Mouse (Mus musculus): ENCODE measurements around the gene Foxp2. TPM values are rescaled to one million over a fixed set of nuclear protein-coding genes. Genes with fewer than 3 reads are reported as not detected.

Foxp2 gene
- polyA plus RNA-seq, 1 experiment from 2014 or later = 50.1 TPM

GRCm38 (mm10) chr6:15257893-15258292 is 356.7 kb downstream of the Foxp2 start:
- H3K9me3 ChIP-seq (replicated peaks; ENCODE audit: control insufficient read depth, low read length) = no peaks in the 10 kb centered on the region
- H3K27me3 ChIP-seq (ENCODE audit: control insufficient read depth, insufficient read depth, low read length) = no peaks in the 10 kb centered on the region
- no peak overlapping the region for H3K9ac ChIP-seq (replicated peaks; ENCODE audit: low read length)
- WGBS = 39% methylated on average over 6 of the region's 6 CpGs
- no peak overlapping the region for H3K4me2 ChIP-seq (ENCODE audit: low read depth, low read length)
- H3K4me3 ChIP-seq (ENCODE audit: low read depth, low read length) = no peak overlapping the region
- ATAC-seq (replicated peaks; ENCODE audit: insufficient number of reproducible peaks, low FRiP score, low TSS enrichment, low read depth) (no peak), DNase-seq (ENCODE audit: low spot score) (peak; percentile 47)
- H3K4me1 ChIP-seq (ENCODE audit: control insufficient read depth, insufficient read depth, low read length) = no peaks in the 10 kb centered on the region
- no peak overlapping the region for H3K27ac ChIP-seq (replicated peaks; ENCODE audit: low read depth, low read length)
- no peaks in the 10 kb centered on the region for H3K36me3 ChIP-seq (replicated peaks; ENCODE audit: control insufficient read depth, insufficient read depth, low read depth, low read length)

- no peak overlapping the region for H3K27ac ChIP-seq (replicated peaks; ENCODE audit: low read depth, low read length)
- DNase-seq (ENCODE audit: low spot score) (no peak), ATAC-seq (replicated peaks; ENCODE audit: insufficient number of reproducible peaks, low FRiP score, low TSS enrichment, low read depth) (no peak)
- no peak overlapping the region for H3K9ac ChIP-seq (replicated peaks; ENCODE audit: low read length)
- H3K4me2 ChIP-seq (ENCODE audit: low read depth, low read length) = no peak overlapping the region
- WGBS = 87% methylated on average over 2 of the region's 2 CpGs
- no peaks in the 10 kb centered on the region for H3K4me1 ChIP-seq (ENCODE audit: control insufficient read depth, insufficient read depth, low read length)
- no peaks in the 10 kb centered on the region for H3K9me3 ChIP-seq (replicated peaks; ENCODE audit: control insufficient read depth, low read length)
- no peaks in the 10 kb centered on the region for H3K36me3 ChIP-seq (replicated peaks; ENCODE audit: control insufficient read depth, insufficient read depth, low read depth, low read length)
- H3K4me3 ChIP-seq (ENCODE audit: low read depth, low read length) = no peak overlapping the region
- H3K27me3 ChIP-seq (ENCODE audit: control insufficient read depth, insufficient read depth, low read length) = no peaks in the 10 kb centered on the region
These were observed 367.0 kb downstream of the Foxp2 start for GRCm38 (mm10) chr6:15268136-15268535.

GRCm38 (mm10) chr6:15285213-15285612 is 384.1 kb downstream of the Foxp2 start:
- H3K27me3 ChIP-seq (ENCODE audit: control insufficient read depth, insufficient read depth, low read length) = no peaks in the 10 kb centered on the region
- no peaks in the 10 kb centered on the region for H3K9me3 ChIP-seq (replicated peaks; ENCODE audit: control insufficient read depth, low read length)
- H3K4me2 ChIP-seq (ENCODE audit: low read depth, low read length) = no peak overlapping the region
- no peaks in the 10 kb centered on the region for H3K4me1 ChIP-seq (ENCODE audit: control insufficient read depth, insufficient read depth, low read length)
- no peak overlapping the region for H3K9ac ChIP-seq (replicated peaks; ENCODE audit: low read length)
- no peaks in the 10 kb centered on the region for H3K36me3 ChIP-seq (replicated peaks; ENCODE audit: control insufficient read depth, insufficient read depth, low read depth, low read length)
- H3K4me3 ChIP-seq (ENCODE audit: low read depth, low read length) = no peak overlapping the region
- DNase-seq (ENCODE audit: low spot score) (peak; percentile 18), ATAC-seq (replicated peaks; ENCODE audit: insufficient number of reproducible peaks, low FRiP score, low TSS enrichment, low read depth) (no peak)
- no peak overlapping the region for H3K27ac ChIP-seq (replicated peaks; ENCODE audit: low read depth, low read length)
- 23% methylated on average over 3 of the region's 3 CpGs for WGBS

- 82% methylated on average over 5 of the region's 5 CpGs for whole genome bisulfite sequencing
- no peak for DNase-seq (ENCODE audit: low spot score)
- no peaks in the 10 kb centered on the region for H3K27me3 ChIP-seq (ENCODE audit: control insufficient read depth, insufficient read depth, low read length)
- no peak overlapping the region for H3K4me2 ChIP-seq (ENCODE audit: low read depth, low read length)
- H3K36me3 ChIP-seq (replicated peaks; ENCODE audit: control insufficient read depth, insufficient read depth, low read depth, low read length) = no peaks in the 10 kb centered on the region
- H3K4me3 ChIP-seq (ENCODE audit: low read depth, low read length) = no peak overlapping the region
- no peak for ATAC-seq (replicated peaks; ENCODE audit: insufficient number of reproducible peaks, low FRiP score, low TSS enrichment, low read depth)
- no peaks in the 10 kb centered on the region for H3K9me3 ChIP-seq (replicated peaks; ENCODE audit: control insufficient read depth, low read length)
- H3K27ac ChIP-seq (replicated peaks; ENCODE audit: low read depth, low read length) = no peak overlapping the region
- no peaks in the 10 kb centered on the region for H3K4me1 ChIP-seq (ENCODE audit: control insufficient read depth, insufficient read depth, low read length)
- no peak overlapping the region for H3K9ac ChIP-seq (replicated peaks; ENCODE audit: low read length)
These were observed 392.9 kb downstream of the Foxp2 start for GRCm38 (mm10) chr6:15294081-15294480.

- H3K4me1 ChIP-seq (ENCODE audit: control insufficient read depth, insufficient read depth, low read length) = no peaks in the 10 kb centered on the region
- no peak overlapping the region for H3K4me2 ChIP-seq (ENCODE audit: low read depth, low read length)
- no peaks in the 10 kb centered on the region for H3K27me3 ChIP-seq (ENCODE audit: control insufficient read depth, insufficient read depth, low read length)
- 56% methylated on average over 1 of the region's 1 CpGs for WGBS
- DNase-seq (ENCODE audit: low spot score) = no peak
- H3K9ac ChIP-seq (replicated peaks; ENCODE audit: low read length) = no peak overlapping the region
- H3K9me3 ChIP-seq (replicated peaks; ENCODE audit: control insufficient read depth, low read length) = no peaks in the 10 kb centered on the region
- no peaks in the 10 kb centered on the region for H3K36me3 ChIP-seq (replicated peaks; ENCODE audit: control insufficient read depth, insufficient read depth, low read depth, low read length)
- no peak overlapping the region for H3K4me3 ChIP-seq (ENCODE audit: low read depth, low read length)
- H3K27ac ChIP-seq (replicated peaks; ENCODE audit: low read depth, low read length) = no peak overlapping the region
- no peak for ATAC-seq (replicated peaks; ENCODE audit: insufficient number of reproducible peaks, low FRiP score, low TSS enrichment, low read depth)
These were observed 398.1 kb downstream of the Foxp2 start for GRCm38 (mm10) chr6:15299279-15299678.

GRCm38 (mm10) chr6:15310671-15311070 is 409.5 kb downstream of the Foxp2 start:
- Histone ChIP-seq H3K4me2 (ENCODE audit: low read depth, low read length) (no peak overlapping the region), H3K27ac (replicated peaks; ENCODE audit: low read depth, low read length) (no peak overlapping the region), H3K4me3 (ENCODE audit: low read depth, low read length) (no peak overlapping the region), H3K9ac (replicated peaks; ENCODE audit: low read length) (no peak overlapping the region), H3K9me3 (replicated peaks; ENCODE audit: control insufficient read depth, low read length) (no peaks in the 10 kb centered on the region), H3K36me3 (replicated peaks; ENCODE audit: control insufficient read depth, insufficient read depth, low read depth, low read length) (no peaks in the 10 kb centered on the region), H3K27me3 (ENCODE audit: control insufficient read depth, insufficient read depth, low read length) (no peaks in the 10 kb centered on the region), H3K4me1 (ENCODE audit: control insufficient read depth, insufficient read depth, low read length) (no peaks in the 10 kb centered on the region)
- no peak for DNase-seq (ENCODE audit: low spot score)
- WGBS = 57% methylated on average over 5 of the region's 5 CpGs
- ATAC-seq (replicated peaks; ENCODE audit: insufficient number of reproducible peaks, low FRiP score, low TSS enrichment, low read depth) = no peak

- ATAC-seq (replicated peaks; ENCODE audit: insufficient number of reproducible peaks, low FRiP score, low TSS enrichment, low read depth) (no peak), DNase-seq (ENCODE audit: low spot score) (no peak)
- WGBS = 87% methylated on average over 2 of the region's 2 CpGs
- no peaks in the 10 kb centered on the region for H3K9me3 ChIP-seq (replicated peaks; ENCODE audit: control insufficient read depth, low read length)
- H3K4me3 ChIP-seq (ENCODE audit: low read depth, low read length) = no peak overlapping the region
- H3K36me3 ChIP-seq (replicated peaks; ENCODE audit: control insufficient read depth, insufficient read depth, low read depth, low read length) = no peaks in the 10 kb centered on the region
- H3K9ac ChIP-seq (replicated peaks; ENCODE audit: low read length) = no peak overlapping the region
- no peaks in the 10 kb centered on the region for H3K27me3 ChIP-seq (ENCODE audit: control insufficient read depth, insufficient read depth, low read length)
- H3K4me2 ChIP-seq (ENCODE audit: low read depth, low read length) = no peak overlapping the region
- no peaks in the 10 kb centered on the region for H3K4me1 ChIP-seq (ENCODE audit: control insufficient read depth, insufficient read depth, low read length)
- no peak overlapping the region for H3K27ac ChIP-seq (replicated peaks; ENCODE audit: low read depth, low read length)
These were observed 415.8 kb downstream of the Foxp2 start for GRCm38 (mm10) chr6:15316948-15317347.

GRCm38 (mm10) chr6:15318343-15318742 is 417.2 kb downstream of the Foxp2 start:
- Histone ChIP-seq H3K9me3 (replicated peaks; ENCODE audit: control insufficient read depth, low read length) (no peaks in the 10 kb centered on the region), H3K27ac (replicated peaks; ENCODE audit: low read depth, low read length) (no peak overlapping the region), H3K9ac (replicated peaks; ENCODE audit: low read length) (no peak overlapping the region), H3K4me2 (ENCODE audit: low read depth, low read length) (no peak overlapping the region), H3K4me3 (ENCODE audit: low read depth, low read length) (no peak overlapping the region), H3K36me3 (replicated peaks; ENCODE audit: control insufficient read depth, insufficient read depth, low read depth, low read length) (no peaks in the 10 kb centered on the region), H3K4me1 (ENCODE audit: control insufficient read depth, insufficient read depth, low read length) (no peaks in the 10 kb centered on the region; the same call in 1 of the 2 replicates), H3K27me3 (ENCODE audit: control insufficient read depth, insufficient read depth, low read length) (no peaks in the 10 kb centered on the region)
- no peak for DNase-seq (ENCODE audit: low spot score)
- 96% methylated on average over 2 of the region's 2 CpGs for WGBS
- ATAC-seq (replicated peaks; ENCODE audit: insufficient number of reproducible peaks, low FRiP score, low TSS enrichment, low read depth) = no peak
